Mouse (Mus musculus): ENCODE data around the gene Bmper. TPM values are rescaled to one million over a fixed set of nuclear protein-coding genes. Genes with fewer than 3 reads are reported as not detected.
A peak's percentile ranks its signal among the peaks of the same experiment; 100 is the strongest.

Bmper gene
- polyA plus RNA-seq, 1 experiment from 2014 or later = 27.0 TPM

DNA sequence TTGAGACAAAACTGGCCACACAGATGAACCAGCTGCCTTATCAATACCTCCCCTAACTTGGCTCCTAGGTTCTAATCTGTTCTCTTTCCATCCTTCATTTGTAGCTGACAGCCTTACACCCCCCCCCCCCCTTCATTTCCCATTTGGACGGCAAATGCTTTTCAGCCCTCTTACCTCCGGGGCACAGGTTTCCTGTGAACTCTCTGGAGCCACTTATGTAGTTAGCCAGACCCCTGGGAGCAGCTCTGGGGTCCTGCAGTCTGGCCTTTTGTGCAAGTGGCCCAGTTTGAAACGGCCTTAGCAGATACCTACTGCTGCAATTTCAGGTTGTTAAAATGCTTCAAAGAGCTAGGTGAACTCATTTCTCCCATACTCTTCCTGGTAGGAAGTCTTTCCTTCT is 17.6 kb upstream of the Bmper start:
- Histone ChIP-seq H3K4me1 (ENCODE audit: insufficient read depth, low read depth, low read length) (no peaks in the 10 kb centered on the region), H3K4me2 (replicated peaks; ENCODE audit: low read depth, low read length) (no peak overlapping the region), H3K9me3 (ENCODE audit: low read length) (no peaks in the 10 kb centered on the region), H3K9ac (replicated peaks; ENCODE audit: low read depth) (no peak overlapping the region), H3K36me3 (ENCODE audit: insufficient read depth, low read length) (no peaks in the 10 kb centered on the region), H3K27me3 (replicated peaks; ENCODE audit: insufficient read depth, low read length) (no peaks in the 10 kb centered on the region), H3K27ac (ENCODE audit: low read length) (no peak overlapping the region), H3K4me3 (ENCODE audit: low read depth, low read length) (no peak overlapping the region)
- DNase-seq (ENCODE audit: low spot score) (no peak), ATAC-seq (no peak)
- 31% methylated on average over 3 of the region's 3 CpGs for WGBS
- TF ChIP-seq CTCF (IDR thresholded peaks at IDR 0.05) = no peak
- no peak for TF ChIP-seq EP300 (IDR thresholded peaks at IDR 0.05)

DNA sequence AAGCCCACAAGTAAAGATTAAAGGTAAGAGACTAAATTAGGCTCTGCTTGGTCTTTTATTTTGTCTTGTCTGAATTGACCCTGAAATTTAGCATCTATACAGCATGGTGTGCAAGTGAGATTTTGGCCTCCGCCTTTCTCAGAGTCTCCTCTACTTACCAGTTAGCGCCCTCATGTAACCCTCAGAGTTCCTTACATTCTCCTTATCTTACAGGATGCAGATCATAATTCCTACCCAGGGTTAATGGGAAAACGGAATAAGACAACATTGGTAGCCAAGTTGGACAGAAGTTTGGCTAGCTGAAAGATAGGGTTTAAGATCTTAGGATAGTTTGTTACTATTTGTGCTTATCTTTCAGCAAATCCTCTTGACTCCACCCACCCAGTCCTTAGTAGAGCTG is 17.1 kb upstream of the Bmper start:
- H3K4me1 ChIP-seq (ENCODE audit: insufficient read depth, low read depth, low read length) = no peaks in the 10 kb centered on the region
- ATAC-seq = no peak
- DNase-seq (ENCODE audit: low spot score) = no peak
- H3K36me3 ChIP-seq (ENCODE audit: insufficient read depth, low read length) = no peaks in the 10 kb centered on the region
- WGBS = 75% methylated on average over 3 of the region's 3 CpGs
- no peak overlapping the region for H3K27ac ChIP-seq (ENCODE audit: low read length)
- no peak for TF ChIP-seq CTCF (IDR thresholded peaks at IDR 0.05)
- TF ChIP-seq EP300 (IDR thresholded peaks at IDR 0.05) = no peak
- no peak overlapping the region for H3K4me3 ChIP-seq (ENCODE audit: low read depth, low read length)
- H3K9ac ChIP-seq (replicated peaks; ENCODE audit: low read depth) = no peak overlapping the region
- H3K27me3 ChIP-seq (replicated peaks; ENCODE audit: insufficient read depth, low read length) = no peaks in the 10 kb centered on the region
- H3K4me2 ChIP-seq (replicated peaks; ENCODE audit: low read depth, low read length) = no peak overlapping the region
- no peaks in the 10 kb centered on the region for H3K9me3 ChIP-seq (ENCODE audit: low read length)

DNA sequence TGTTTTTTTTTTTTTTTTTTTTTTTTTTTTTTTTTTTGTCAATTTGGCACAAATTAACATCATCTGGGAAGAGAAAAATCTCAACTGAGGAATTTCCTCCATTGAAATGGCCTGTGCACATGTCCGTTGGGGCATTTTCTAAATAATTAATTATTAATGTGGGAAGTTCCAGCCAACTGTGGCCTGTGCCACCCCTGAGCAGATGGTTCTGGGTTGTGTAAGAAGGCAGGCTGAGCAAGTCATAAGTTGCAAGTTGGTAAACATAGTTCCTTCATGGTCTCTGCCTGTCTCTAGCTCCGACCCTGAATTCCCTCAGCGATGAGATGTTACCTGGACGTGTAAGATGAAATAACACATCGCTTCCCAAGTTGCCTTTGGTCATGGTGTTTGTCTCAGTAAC is 16.7 kb upstream of the Bmper start:
- Histone ChIP-seq H3K27me3 (replicated peaks; ENCODE audit: insufficient read depth, low read length) (no peaks in the 10 kb centered on the region), H3K4me3 (ENCODE audit: low read depth, low read length) (no peak overlapping the region), H3K9ac (replicated peaks; ENCODE audit: low read depth) (no peak overlapping the region), H3K36me3 (ENCODE audit: insufficient read depth, low read length) (no peaks in the 10 kb centered on the region), H3K4me2 (replicated peaks; ENCODE audit: low read depth, low read length) (no peak overlapping the region), H3K4me1 (ENCODE audit: insufficient read depth, low read depth, low read length) (no peaks in the 10 kb centered on the region), H3K27ac (ENCODE audit: low read length) (no peak overlapping the region), H3K9me3 (ENCODE audit: low read length) (no peaks in the 10 kb centered on the region)
- no peak for ATAC-seq
- no peak for DNase-seq (ENCODE audit: low spot score)
- TF ChIP-seq CTCF (IDR thresholded peaks at IDR 0.05) = no peak
- no peak for TF ChIP-seq EP300 (IDR thresholded peaks at IDR 0.05)
- WGBS = 93% methylated on average over 5 of the region's 5 CpGs

DNA sequence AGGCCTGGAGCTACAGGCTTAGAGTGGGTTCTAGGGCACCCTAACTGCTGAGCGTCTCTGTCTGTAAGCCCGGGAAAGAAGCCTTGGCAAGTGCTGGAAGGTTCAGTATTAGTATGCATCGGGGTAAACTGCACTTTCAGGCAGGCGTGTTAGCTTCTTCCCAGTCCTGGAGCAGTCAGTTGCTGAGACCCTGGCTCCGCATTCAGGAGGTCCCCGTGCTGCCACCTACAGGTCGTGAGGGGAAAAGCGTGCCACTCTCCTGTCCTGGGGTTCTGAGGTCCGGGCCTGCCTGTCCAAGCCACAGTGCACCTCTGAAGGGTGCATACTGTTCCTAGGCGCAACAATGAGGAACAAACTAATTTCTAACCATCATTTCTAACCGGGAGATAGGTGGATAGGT is 10.6 kb upstream of the Bmper start:
- Histone ChIP-seq H3K4me3 (ENCODE audit: low read depth, low read length) (no peak overlapping the region), H3K27ac (ENCODE audit: low read length) (no peak overlapping the region), H3K9ac (replicated peaks; ENCODE audit: low read depth) (no peak overlapping the region), H3K9me3 (ENCODE audit: low read length) (no peaks in the 10 kb centered on the region), H3K36me3 (ENCODE audit: insufficient read depth, low read length) (no peaks in the 10 kb centered on the region), H3K4me2 (replicated peaks; ENCODE audit: low read depth, low read length) (no peak overlapping the region), H3K4me1 (ENCODE audit: insufficient read depth, low read depth, low read length) (no peaks in the 10 kb centered on the region), H3K27me3 (replicated peaks; ENCODE audit: insufficient read depth, low read length) (no peaks in the 10 kb centered on the region)
- 7% methylated on average over 11 of the region's 11 CpGs for WGBS
- ATAC-seq (peak; percentile 72), DNase-seq (ENCODE audit: low spot score) (peak; percentile 86)
- TF ChIP-seq CTCF (IDR thresholded peaks at IDR 0.05) (peak; percentile 96), EP300 (IDR thresholded peaks at IDR 0.05) (no peak)

DNA sequence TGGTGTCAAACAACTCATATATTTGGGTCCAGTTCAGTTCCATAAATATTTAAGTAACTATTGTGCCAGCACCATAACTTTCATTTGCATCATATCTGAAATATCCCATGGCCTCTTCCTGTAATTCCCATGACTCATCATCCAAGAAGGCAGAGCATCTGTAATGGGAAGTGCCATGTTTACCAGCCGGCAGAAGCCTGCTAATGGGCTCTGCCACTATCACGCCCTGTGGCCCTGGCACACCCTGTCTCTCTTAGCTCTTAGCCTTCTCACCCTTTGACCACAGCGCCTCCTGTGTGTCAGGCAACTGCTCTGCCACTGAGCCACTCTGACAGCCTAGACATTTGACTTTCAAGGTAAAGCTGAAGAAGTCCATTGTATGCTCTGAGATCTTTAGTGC is 3.1 kb upstream of the Bmper start:
- H3K4me2 ChIP-seq (replicated peaks; ENCODE audit: low read depth, low read length) = no peak overlapping the region
- H3K4me3 ChIP-seq (ENCODE audit: low read depth, low read length) = no peak overlapping the region
- peak; percentile 15; the same call in 1 of the 2 replicates for ATAC-seq
- peak; percentile 43; the same call in 1 of the 2 replicates for TF ChIP-seq EP300 (IDR thresholded peaks at IDR 0.05)
- peak; percentile 63 for TF ChIP-seq CTCF (IDR thresholded peaks at IDR 0.05)
- H3K9ac ChIP-seq (replicated peaks; ENCODE audit: low read depth) = no peak overlapping the region
- no peaks in the 10 kb centered on the region for H3K4me1 ChIP-seq (ENCODE audit: insufficient read depth, low read depth, low read length)
- 40% methylated on average over 3 of the region's 3 CpGs for WGBS
- H3K27ac ChIP-seq (ENCODE audit: low read length) = no peak overlapping the region
- H3K27me3 ChIP-seq (replicated peaks; ENCODE audit: insufficient read depth, low read length) = peaks cover 13% of the 10 kb centered on the region; the same call in 1 of the 2 replicates
- H3K36me3 ChIP-seq (ENCODE audit: insufficient read depth, low read length) = no peaks in the 10 kb centered on the region
- no peaks in the 10 kb centered on the region for H3K9me3 ChIP-seq (ENCODE audit: low read length)
- DNase-seq (ENCODE audit: low spot score) = peak; percentile 62

DNA sequence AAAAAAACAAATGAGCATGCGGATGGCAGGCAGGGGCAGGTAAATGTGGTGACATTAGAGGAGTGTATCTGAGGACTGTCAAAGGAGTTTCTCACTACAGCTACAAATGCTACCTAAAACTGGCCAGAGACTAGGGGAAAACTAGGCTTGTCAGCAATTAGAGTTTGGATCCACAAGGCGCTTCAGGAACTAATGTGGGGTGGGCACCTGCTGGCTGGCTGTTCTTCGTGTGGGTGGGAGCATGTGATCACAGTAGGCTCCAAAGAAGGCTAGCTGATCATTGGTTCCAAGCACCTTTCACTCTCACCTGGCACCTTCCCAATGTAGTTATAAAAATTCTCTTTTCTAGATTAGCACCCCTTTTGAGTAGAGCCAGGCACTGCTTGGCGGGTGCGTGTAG is 900 bp upstream of the Bmper start:
- no peaks in the 10 kb centered on the region for H3K36me3 ChIP-seq (ENCODE audit: insufficient read depth, low read length)
- TF ChIP-seq CTCF (IDR thresholded peaks at IDR 0.05) = no peak
- TF ChIP-seq EP300 (IDR thresholded peaks at IDR 0.05) = no peak
- no peak for DNase-seq (ENCODE audit: low spot score)
- ATAC-seq = no peak
- 0 out of 2 replicates have a peak overlapping the region, but pooled peaks have one; percentile 86 for H3K27ac ChIP-seq (ENCODE audit: low read length)
- peaks cover 13% of the 10 kb centered on the region; the same call in 1 of the 2 replicates for H3K27me3 ChIP-seq (replicated peaks; ENCODE audit: insufficient read depth, low read length)
- no peak overlapping the region for H3K9ac ChIP-seq (replicated peaks; ENCODE audit: low read depth)
- WGBS = 21% methylated on average over 5 of the region's 5 CpGs
- peak overlapping the region; percentile 91 for H3K4me2 ChIP-seq (replicated peaks; ENCODE audit: low read depth, low read length)
- peak overlapping the region; percentile 71 for H3K4me3 ChIP-seq (ENCODE audit: low read depth, low read length)
- H3K9me3 ChIP-seq (ENCODE audit: low read length) = no peaks in the 10 kb centered on the region
- H3K4me1 ChIP-seq (ENCODE audit: insufficient read depth, low read depth, low read length) = no peaks in the 10 kb centered on the region

DNA sequence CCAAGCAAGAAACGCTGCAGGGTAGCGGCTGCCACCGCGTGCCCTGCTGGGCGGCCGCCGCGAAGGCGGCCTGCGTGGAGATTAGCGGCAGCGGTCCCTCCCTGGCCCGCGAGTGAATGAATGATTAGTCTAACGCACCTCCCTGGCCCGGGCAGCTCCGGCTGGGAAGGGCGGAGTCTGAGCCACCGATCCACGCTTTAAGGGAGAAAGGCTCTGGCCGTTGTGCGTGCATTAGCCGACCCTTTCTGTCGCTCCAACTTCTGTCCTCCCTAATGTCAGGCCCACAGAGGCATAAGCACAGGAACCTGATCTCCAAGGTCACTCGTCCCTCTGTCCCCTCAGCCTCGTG is 410 bp upstream of the Bmper start:
- peak; percentile 56 for ATAC-seq
- no peak for TF ChIP-seq EP300 (IDR thresholded peaks at IDR 0.05)
- TF ChIP-seq CTCF (IDR thresholded peaks at IDR 0.05) = no peak
- Histone ChIP-seq H3K9ac (replicated peaks; ENCODE audit: low read depth) (peak overlapping the region; percentile 55), H3K4me1 (ENCODE audit: insufficient read depth, low read depth, low read length) (no peaks in the 10 kb centered on the region), H3K27ac (ENCODE audit: low read length) (peak overlapping the region; percentile 86), H3K27me3 (replicated peaks; ENCODE audit: insufficient read depth, low read length) (peaks cover 13% of the 10 kb centered on the region; the same call in 1 of the 2 replicates), H3K4me2 (replicated peaks; ENCODE audit: low read depth, low read length) (peak overlapping the region; percentile 91), H3K36me3 (ENCODE audit: insufficient read depth, low read length) (no peaks in the 10 kb centered on the region), H3K4me3 (ENCODE audit: low read depth, low read length) (peak overlapping the region; percentile 71), H3K9me3 (ENCODE audit: low read length) (no peaks in the 10 kb centered on the region)
- 3% methylated on average over 14 of the region's 26 CpGs for WGBS
- peak; percentile 58 for DNase-seq (ENCODE audit: low spot score)

Measured in lung, postnatal 0 days (tissue).